Mouse (Mus musculus): Measurements from ENCODE around the gene Ptk7.

Ptk7 gene

DNA sequence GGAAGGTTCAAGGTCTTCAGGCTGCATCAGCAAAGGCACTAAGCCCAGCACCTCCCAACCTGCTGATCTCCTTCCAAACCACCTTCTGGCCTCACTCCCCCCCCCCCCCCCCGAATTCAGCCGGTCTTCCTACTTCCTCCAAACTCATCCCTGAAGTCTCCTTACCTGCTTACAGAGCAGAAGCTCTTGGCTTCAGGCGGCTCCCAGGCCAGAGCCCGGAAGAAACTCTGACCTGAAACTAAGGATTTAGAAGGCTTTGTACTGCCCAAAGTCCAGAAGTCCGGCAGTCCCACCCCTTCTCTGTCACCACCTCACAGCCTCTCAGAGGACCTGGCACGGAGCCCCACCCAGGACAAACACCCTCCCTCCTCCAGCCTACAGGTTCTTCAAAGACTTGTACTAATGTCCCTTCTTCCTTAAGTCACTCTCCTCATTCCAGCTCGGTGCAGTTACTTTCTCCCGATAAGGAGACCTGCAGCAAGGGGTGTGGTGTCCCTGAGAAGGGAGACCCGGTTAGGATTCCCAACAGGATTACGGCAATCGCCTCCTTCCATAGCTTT, 15.7 kb upstream of the Ptk7 start:
- DNase-seq (ENCODE audit: low read depth in 2 of 2, low spot score in 2 of 2), result no peak

GRCm38 (mm10) chr17:46644152-46644805, 15.0 kb upstream of the Ptk7 start:
- no peak for DNase-seq (ENCODE audit: low read depth in 2 of 2, low spot score in 2 of 2)

GRCm38 (mm10) chr17:46642060-46642459, 12.8 kb upstream of the Ptk7 start:
- DNase-seq (ENCODE audit: low read depth in 2 of 2, low spot score in 2 of 2), result no peak

GRCm38 (mm10) chr17:46639929-46640328, 10.6 kb upstream of the Ptk7 start:
- DNase-seq (ENCODE audit: low read depth in 2 of 2, low spot score in 2 of 2), result no peak

DNA sequence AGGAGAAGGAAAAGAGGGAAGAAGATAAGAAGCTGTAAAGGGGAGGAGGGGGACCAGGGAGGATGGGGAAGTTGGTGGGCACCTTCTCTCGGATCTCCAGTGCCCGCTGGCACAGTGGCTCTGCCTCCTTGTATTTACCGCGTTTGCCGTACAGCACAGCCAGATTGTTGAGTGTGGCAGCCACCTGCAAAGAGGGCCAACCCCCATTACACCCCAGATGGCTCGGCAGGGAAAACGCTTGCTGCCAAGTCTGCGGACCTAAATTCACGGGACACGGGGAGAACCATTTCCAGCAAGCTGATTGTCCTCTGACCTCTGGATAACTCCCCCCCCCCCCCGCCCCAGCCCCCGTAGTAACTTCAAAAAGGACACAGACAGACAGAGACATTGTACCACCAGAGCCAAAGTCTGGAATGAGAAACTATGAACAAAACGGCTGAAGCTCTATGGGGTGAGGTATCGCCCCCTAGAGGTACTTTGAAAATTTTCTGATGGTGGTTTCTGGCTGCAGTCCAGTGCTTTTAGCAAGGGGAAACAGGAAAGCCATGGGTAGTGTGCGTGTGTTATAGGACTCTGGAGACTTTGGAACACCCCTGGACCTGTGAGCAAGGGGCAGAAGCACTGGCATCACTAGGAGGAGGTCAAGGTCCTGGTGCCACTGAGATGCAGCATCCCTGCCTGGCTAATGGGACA, 7.7 kb upstream of the Ptk7 start:
- DNase-seq (ENCODE audit: low read depth in 2 of 2, low spot score in 2 of 2), result peak; percentile 37 to 45

GRCm38 (mm10) chr17:46629685-46630441, 559 bp upstream of the Ptk7 start:
- no peak for DNase-seq (ENCODE audit: low read depth in 2 of 2, low spot score in 2 of 2)

GRCm38 (mm10) chr17:46628471-46628790, 873 bp downstream of the Ptk7 start:
- no peak for DNase-seq (ENCODE audit: low read depth in 2 of 2, low spot score in 2 of 2)

DNA sequence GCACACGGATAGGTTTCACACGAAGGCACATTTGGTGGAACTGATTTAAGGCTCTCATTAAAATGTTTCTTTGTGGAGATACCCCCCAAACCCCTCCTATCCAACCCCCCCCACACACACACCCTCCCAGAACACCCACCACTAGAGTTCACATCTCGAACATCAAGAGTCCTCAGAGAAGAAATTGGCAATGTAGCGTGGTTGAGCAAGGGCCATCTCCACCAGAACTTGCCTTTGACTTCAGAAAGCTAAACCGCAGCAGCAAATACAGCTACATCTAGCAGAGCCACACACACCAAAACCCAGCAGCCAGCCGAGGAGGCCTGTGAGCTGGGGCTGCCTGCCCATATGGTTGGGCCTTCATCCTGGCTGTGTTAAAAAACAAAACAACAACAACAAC, 1.9 kb downstream of the Ptk7 start:
- no peak for DNase-seq (ENCODE audit: low read depth in 2 of 2, low spot score in 2 of 2)

DNA sequence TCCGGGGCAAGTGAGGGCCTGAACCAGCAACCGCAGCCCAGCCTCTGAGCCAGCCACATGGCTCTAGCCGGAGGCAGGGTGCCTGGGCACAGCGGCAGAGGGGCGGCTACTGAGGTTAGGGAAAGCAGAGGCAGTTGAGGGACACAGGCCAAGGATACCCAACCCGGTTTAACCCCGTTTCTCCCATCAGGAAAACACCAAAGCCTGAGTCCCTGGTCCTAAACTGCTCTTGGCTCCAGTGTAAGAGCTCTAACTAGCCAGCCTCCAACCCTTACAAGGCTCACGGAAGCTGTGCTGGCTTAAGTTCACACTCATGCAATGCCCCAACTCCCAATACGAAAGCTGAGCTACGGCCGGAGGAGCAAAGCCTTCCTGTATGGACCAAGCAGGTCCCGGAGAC, 4.7 kb downstream of the Ptk7 start:
- DNase-seq (ENCODE audit: low read depth in 2 of 2, low spot score in 2 of 2), result no peak

- DNase-seq (ENCODE audit: low read depth in 2 of 2, low spot score in 2 of 2), result no peak
Observed at GRCm38 (mm10) chr17:46623819-46624557, 5.3 kb downstream of the Ptk7 start.

DNA sequence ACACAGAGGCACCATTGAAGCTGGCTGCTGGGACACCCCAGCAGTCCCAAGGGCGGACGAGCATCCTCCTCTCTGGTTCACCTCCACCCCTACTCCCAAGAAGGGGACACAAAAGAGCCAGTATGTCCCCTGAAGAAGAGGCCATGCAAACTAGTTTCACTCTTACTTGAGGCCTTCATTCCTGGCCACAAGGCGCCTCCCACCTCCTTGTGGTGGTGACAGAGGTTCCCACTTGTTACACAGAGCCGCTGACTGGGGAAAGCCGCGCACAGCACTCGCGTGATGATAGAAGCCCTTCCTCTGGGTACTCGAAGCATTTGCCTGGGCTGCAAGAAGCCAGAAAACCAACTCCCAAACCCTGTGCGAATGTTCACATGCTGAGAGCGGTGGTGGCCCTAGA, 7.0 kb downstream of the Ptk7 start:
- DNase-seq (ENCODE audit: low read depth in 2 of 2, low spot score in 2 of 2), result no peak

GRCm38 (mm10) chr17:46621324-46621723, 8.0 kb downstream of the Ptk7 start:
- no peak for DNase-seq (ENCODE audit: low read depth in 2 of 2, low spot score in 2 of 2)

- DNase-seq (ENCODE audit: low read depth in 2 of 2, low spot score in 2 of 2), result no peak
Observed at GRCm38 (mm10) chr17:46619683-46620357, 9.5 kb downstream of the Ptk7 start.

GRCm38 (mm10) chr17:46618769-46619682, 10.3 kb downstream of the Ptk7 start:
- DNase-seq (ENCODE audit: low read depth in 2 of 2, low spot score in 2 of 2), result no peak

- DNase-seq (ENCODE audit: low read depth in 2 of 2, low spot score in 2 of 2), result no peak
Observed at GRCm38 (mm10) chr17:46618394-46618768, 10.9 kb downstream of the Ptk7 start.

- DNase-seq (ENCODE audit: low read depth in 2 of 2, low spot score in 2 of 2), result no peak
Observed at GRCm38 (mm10) chr17:46617799-46618198, 11.5 kb downstream of the Ptk7 start.

DNA sequence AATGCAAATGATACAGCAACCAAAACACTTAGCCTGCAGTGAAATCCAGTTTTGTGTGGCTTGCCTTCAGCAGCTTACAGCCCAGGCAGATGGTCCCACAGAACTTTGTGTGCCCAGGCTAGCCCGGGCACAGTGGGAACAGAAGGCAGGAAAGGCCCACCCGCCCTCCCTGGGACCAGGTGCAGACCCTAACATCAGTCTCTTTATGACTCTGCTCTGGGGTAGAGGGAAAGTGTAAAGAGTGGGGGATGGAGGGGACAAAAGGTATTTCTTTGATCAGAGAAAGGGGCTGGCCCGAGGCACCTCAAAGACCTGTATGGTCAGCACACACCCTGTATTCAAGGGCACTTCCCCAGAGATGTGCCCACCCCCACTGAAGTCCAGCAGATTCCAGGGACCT, 16.1 kb downstream of the Ptk7 start:
- DNase-seq (ENCODE audit: low read depth in 2 of 2, low spot score in 2 of 2), result no peak

DNA sequence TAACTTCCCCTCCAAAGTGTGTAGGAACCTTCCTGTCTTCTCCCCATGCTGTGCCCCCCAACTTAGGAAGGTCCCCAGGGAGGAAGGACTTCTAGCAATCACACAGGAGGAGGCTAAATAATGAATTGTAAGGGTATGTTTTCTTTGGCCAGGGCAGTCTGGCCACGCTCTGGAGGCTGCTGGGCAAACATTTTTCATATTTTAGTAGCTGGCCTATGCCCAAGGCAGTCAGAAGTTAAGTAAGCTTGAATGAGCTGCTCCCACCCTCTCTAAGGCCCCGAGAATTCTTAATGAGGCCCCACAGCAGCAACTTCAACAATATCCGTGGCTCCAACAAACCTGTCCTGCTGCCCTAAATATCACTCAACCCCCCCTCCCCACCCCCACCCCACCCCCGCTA, 16.5 kb downstream of the Ptk7 start:
- no peak for DNase-seq (ENCODE audit: low read depth in 2 of 2, low spot score in 2 of 2)

DNA sequence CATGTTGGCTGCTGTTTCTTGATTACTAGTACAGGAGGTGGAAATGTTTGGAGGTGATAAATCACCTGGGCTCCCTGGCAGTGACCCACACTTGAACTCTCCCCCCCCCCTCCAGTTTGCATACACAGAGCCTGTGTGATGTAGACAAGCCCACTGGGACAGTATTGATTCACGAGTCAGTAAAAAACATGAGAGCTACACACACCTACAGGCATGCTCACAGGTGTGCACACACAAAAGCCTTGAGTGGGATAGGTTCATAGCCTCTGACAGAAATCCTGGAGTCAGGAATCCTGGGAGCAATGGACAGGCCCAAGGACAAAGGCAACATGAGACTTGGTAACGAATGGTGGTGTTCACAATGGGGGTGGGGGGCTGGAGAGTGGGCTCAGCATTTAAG, 17.1 kb downstream of the Ptk7 start:
- DNase-seq (ENCODE audit: low read depth in 2 of 2, low spot score in 2 of 2), result no peak

- no peak for DNase-seq (ENCODE audit: low read depth in 2 of 2, low spot score in 2 of 2)
Observed at GRCm38 (mm10) chr17:46611316-46611715, 18.0 kb downstream of the Ptk7 start.
